Mouse (Mus musculus): ENCODE measurements at regions not wholly inside any gene's neighbourhood (a gene's known extent, or its start where the extent isn't known, plus 50 kb on each side); places are given as distances from the start of the nearest gene placed in this dataset.

- DNase-seq (ENCODE audit: low spot score), result no peak
- H3K9me3 ChIP-seq (replicated peaks), result no peaks in the 10 kb centered on the region
- H3K4me1 ChIP-seq (ENCODE audit: insufficient read depth, low read depth, low read length), result no peaks in the 10 kb centered on the region
- ATAC-seq (ENCODE audit: extremely low read depth, insufficient number of reproducible peaks, low FRiP score, poor library complexity, severe bottlenecking), result no peak
- no peak overlapping the region for H3K4me3 ChIP-seq (ENCODE audit: low read depth, low read length)
- H3K27me3 ChIP-seq (ENCODE audit: insufficient read depth, low read length), result no peaks in the 10 kb centered on the region
- H3K36me3 ChIP-seq (replicated peaks), result no peaks in the 10 kb centered on the region
- TF ChIP-seq GATA2 (IDR thresholded peaks at IDR 0.05; ENCODE audit: borderline replicate concordance, low read depth, low read length), result no peak
- no peak for TF ChIP-seq CTCF (IDR thresholded peaks at IDR 0.05; ENCODE audit: low read depth, low read length)
- TF ChIP-seq GATA1 (IDR thresholded peaks at IDR 0.05; ENCODE audit: borderline replicate concordance, low read length), result no peak
- no peak for TF ChIP-seq TAL1 (conservative IDR thresholded peaks at IDR 0.05; ENCODE audit: low read depth, low read length)
- no peak for TF ChIP-seq POLR2AphosphoS5 (IDR thresholded peaks at IDR 0.05; ENCODE audit: insufficient replicate concordance, low read depth, low read length)
These were observed 80.0 kb upstream of the Ddhd1 start for GRCm38 (mm10) chr14:45737966-45738365.

- ATAC-seq (ENCODE audit: extremely low read depth, insufficient number of reproducible peaks, low FRiP score, poor library complexity, severe bottlenecking), result no peak
- no peak for TF ChIP-seq GATA1 (IDR thresholded peaks at IDR 0.05; ENCODE audit: borderline replicate concordance, low read length)
- TF ChIP-seq POLR2AphosphoS5 (IDR thresholded peaks at IDR 0.05; ENCODE audit: insufficient replicate concordance, low read depth, low read length), result no peak
- no peak for TF ChIP-seq CTCF (IDR thresholded peaks at IDR 0.05; ENCODE audit: low read depth, low read length)
- TF ChIP-seq GATA2 (IDR thresholded peaks at IDR 0.05; ENCODE audit: borderline replicate concordance, low read depth, low read length), result no peak
- TF ChIP-seq TAL1 (conservative IDR thresholded peaks at IDR 0.05; ENCODE audit: low read depth, low read length), result no peak
These were observed 81.7 kb upstream of the Ddhd1 start for GRCm38 (mm10) chr14:45739638-45740037.

GRCm38 (mm10) chr14:45740662-45741061 is 82.7 kb upstream of the Ddhd1 start:
- Histone ChIP-seq H3K4me3 (ENCODE audit: low read depth, low read length) (no peak overlapping the region), H3K9me3 (replicated peaks) (no peaks in the 10 kb centered on the region), H3K4me1 (ENCODE audit: insufficient read depth, low read depth, low read length) (no peaks in the 10 kb centered on the region), H3K36me3 (replicated peaks) (no peaks in the 10 kb centered on the region), H3K27me3 (ENCODE audit: insufficient read depth, low read length) (no peaks in the 10 kb centered on the region)
- TF ChIP-seq CTCF (IDR thresholded peaks at IDR 0.05; ENCODE audit: low read depth, low read length) (no peak), GATA1 (IDR thresholded peaks at IDR 0.05; ENCODE audit: borderline replicate concordance, low read length) (no peak), TAL1 (conservative IDR thresholded peaks at IDR 0.05; ENCODE audit: low read depth, low read length) (no peak), GATA2 (IDR thresholded peaks at IDR 0.05; ENCODE audit: borderline replicate concordance, low read depth, low read length) (no peak), POLR2AphosphoS5 (IDR thresholded peaks at IDR 0.05; ENCODE audit: insufficient replicate concordance, low read depth, low read length) (no peak)
- ATAC-seq (ENCODE audit: extremely low read depth, insufficient number of reproducible peaks, low FRiP score, poor library complexity, severe bottlenecking), result no peak
- no peak for DNase-seq (ENCODE audit: low spot score)

More at GRCm38 (mm10) chr14:45739638-45740037, 81.7 kb upstream of the Ddhd1 start:
- H3K4me3 ChIP-seq (ENCODE audit: low read depth, low read length), result no peak overlapping the region
- DNase-seq (ENCODE audit: low spot score), result no peak
- H3K36me3 ChIP-seq (replicated peaks), result no peaks in the 10 kb centered on the region
- no peaks in the 10 kb centered on the region for H3K4me1 ChIP-seq (ENCODE audit: insufficient read depth, low read depth, low read length)
- H3K27me3 ChIP-seq (ENCODE audit: insufficient read depth, low read length), result no peaks in the 10 kb centered on the region
- H3K9me3 ChIP-seq (replicated peaks), result no peaks in the 10 kb centered on the region

- ATAC-seq (ENCODE audit: extremely low read depth, insufficient number of reproducible peaks, low FRiP score, poor library complexity, severe bottlenecking) (no peak), DNase-seq (ENCODE audit: low spot score) (no peak)
- no peaks in the 10 kb centered on the region for H3K36me3 ChIP-seq (replicated peaks)
- no peaks in the 10 kb centered on the region for H3K9me3 ChIP-seq (replicated peaks)
- H3K4me3 ChIP-seq (ENCODE audit: low read depth, low read length), result no peak overlapping the region
- no peak for TF ChIP-seq GATA2 (IDR thresholded peaks at IDR 0.05; ENCODE audit: borderline replicate concordance, low read depth, low read length)
- no peak for TF ChIP-seq POLR2AphosphoS5 (IDR thresholded peaks at IDR 0.05; ENCODE audit: insufficient replicate concordance, low read depth, low read length)
- TF ChIP-seq CTCF (IDR thresholded peaks at IDR 0.05; ENCODE audit: low read depth, low read length), result no peak
- TF ChIP-seq TAL1 (conservative IDR thresholded peaks at IDR 0.05; ENCODE audit: low read depth, low read length), result no peak
- TF ChIP-seq GATA1 (IDR thresholded peaks at IDR 0.05; ENCODE audit: borderline replicate concordance, low read length), result no peak
- H3K27me3 ChIP-seq (ENCODE audit: insufficient read depth, low read length), result no peaks in the 10 kb centered on the region
- H3K4me1 ChIP-seq (ENCODE audit: insufficient read depth, low read depth, low read length), result no peaks in the 10 kb centered on the region
These were observed 88.2 kb upstream of the Ddhd1 start for GRCm38 (mm10) chr14:45746176-45746575.

GRCm38 (mm10) chr14:45757376-45757775 is 99.4 kb upstream of the Ddhd1 start:
- H3K4me3 ChIP-seq (ENCODE audit: low read depth, low read length), result no peak overlapping the region
- no peaks in the 10 kb centered on the region for H3K36me3 ChIP-seq (replicated peaks)
- DNase-seq (ENCODE audit: low spot score), result no peak
- no peak for TF ChIP-seq GATA1 (IDR thresholded peaks at IDR 0.05; ENCODE audit: borderline replicate concordance, low read length)
- no peak for TF ChIP-seq POLR2AphosphoS5 (IDR thresholded peaks at IDR 0.05; ENCODE audit: insufficient replicate concordance, low read depth, low read length)
- TF ChIP-seq TAL1 (conservative IDR thresholded peaks at IDR 0.05; ENCODE audit: low read depth, low read length), result no peak
- TF ChIP-seq GATA2 (IDR thresholded peaks at IDR 0.05; ENCODE audit: borderline replicate concordance, low read depth, low read length), result no peak
- TF ChIP-seq CTCF (IDR thresholded peaks at IDR 0.05; ENCODE audit: low read depth, low read length), result no peak
- H3K4me1 ChIP-seq (ENCODE audit: insufficient read depth, low read depth, low read length), result no peaks in the 10 kb centered on the region
- ATAC-seq (ENCODE audit: extremely low read depth, insufficient number of reproducible peaks, low FRiP score, poor library complexity, severe bottlenecking), result no peak
- no peaks in the 10 kb centered on the region for H3K9me3 ChIP-seq (replicated peaks)
- no peaks in the 10 kb centered on the region for H3K27me3 ChIP-seq (ENCODE audit: insufficient read depth, low read length)

- Histone ChIP-seq H3K4me1 (ENCODE audit: insufficient read depth, low read depth, low read length) (no peaks in the 10 kb centered on the region), H3K27me3 (ENCODE audit: insufficient read depth, low read length) (no peaks in the 10 kb centered on the region), H3K4me3 (ENCODE audit: low read depth, low read length) (no peak overlapping the region), H3K9me3 (replicated peaks) (no peaks in the 10 kb centered on the region), H3K36me3 (replicated peaks) (no peaks in the 10 kb centered on the region)
- no peak for DNase-seq (ENCODE audit: low spot score)
- no peak for TF ChIP-seq POLR2AphosphoS5 (IDR thresholded peaks at IDR 0.05; ENCODE audit: insufficient replicate concordance, low read depth, low read length)
- no peak for TF ChIP-seq CTCF (IDR thresholded peaks at IDR 0.05; ENCODE audit: low read depth, low read length)
- no peak for TF ChIP-seq GATA2 (IDR thresholded peaks at IDR 0.05; ENCODE audit: borderline replicate concordance, low read depth, low read length)
- no peak for TF ChIP-seq TAL1 (conservative IDR thresholded peaks at IDR 0.05; ENCODE audit: low read depth, low read length)
- TF ChIP-seq GATA1 (IDR thresholded peaks at IDR 0.05; ENCODE audit: borderline replicate concordance, low read length), result no peak
- ATAC-seq (ENCODE audit: extremely low read depth, insufficient number of reproducible peaks, low FRiP score, poor library complexity, severe bottlenecking), result no peak
These were observed 103.1 kb upstream of the Ddhd1 start for GRCm38 (mm10) chr14:45760890-45761680.

Data from G1E (cell line).